Mouse (Mus musculus): ENCODE results near the gene Abl2. TPM values are rescaled to one million over a fixed set of nuclear protein-coding genes. Genes with fewer than 3 reads are reported as not detected.

Abl2 gene
- polyA plus RNA-seq (2014; fragmentation: Illumina TruSeq; extraction: RNeasy Lipid Tissue Mini Kit (QIAGEN cat#74804); ENCODE audit: low read depth, low replicate concordance) = 7.6 TPM

DNA sequence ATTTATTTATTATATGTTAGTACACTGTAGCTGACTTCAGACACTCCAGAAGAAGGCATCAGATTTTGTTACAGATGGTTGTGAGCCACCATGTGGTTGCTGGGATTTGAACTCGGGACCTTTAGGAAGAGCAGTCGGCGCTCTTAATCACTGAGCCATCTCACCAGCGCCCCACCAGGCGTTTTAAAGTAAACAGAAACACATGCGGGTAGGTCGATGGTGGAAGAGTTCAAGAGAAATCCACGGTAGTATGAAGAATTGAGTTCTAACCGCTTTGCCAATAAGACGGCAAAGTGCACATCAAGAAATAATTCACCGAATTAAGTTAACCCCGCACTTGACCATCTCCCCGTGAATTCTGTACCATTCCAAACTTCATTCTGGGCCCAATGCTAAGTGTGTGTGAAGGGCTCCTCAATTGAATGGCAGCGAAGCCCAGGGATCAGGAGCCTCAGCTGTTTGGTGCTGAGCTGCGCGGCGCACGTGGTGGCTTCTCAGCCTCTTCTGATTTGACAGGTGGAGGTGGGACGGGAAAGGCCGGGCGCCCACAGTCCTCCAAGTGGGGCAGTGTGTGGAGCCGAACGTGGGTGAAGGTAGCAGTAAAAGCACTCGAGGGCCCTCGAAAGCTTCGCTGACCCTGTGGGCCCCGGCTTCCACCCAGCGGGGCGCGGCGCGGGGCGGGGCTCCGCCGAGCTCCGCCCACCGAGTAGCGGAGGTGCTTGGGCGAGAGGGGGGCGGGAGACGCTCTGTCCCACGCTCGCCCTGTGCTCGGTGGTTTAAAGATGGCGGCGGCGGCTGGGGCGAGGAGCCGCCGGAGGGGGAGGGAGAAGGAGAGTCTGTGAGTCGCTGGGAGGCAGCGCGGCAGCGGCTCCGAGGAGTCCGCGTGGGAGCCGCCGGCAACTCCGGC lies at the start of gene Abl2:
Gene Abl2, plus strand, starts transcription at position 763 of the 907 bp plus-strand sequence.

DNA sequence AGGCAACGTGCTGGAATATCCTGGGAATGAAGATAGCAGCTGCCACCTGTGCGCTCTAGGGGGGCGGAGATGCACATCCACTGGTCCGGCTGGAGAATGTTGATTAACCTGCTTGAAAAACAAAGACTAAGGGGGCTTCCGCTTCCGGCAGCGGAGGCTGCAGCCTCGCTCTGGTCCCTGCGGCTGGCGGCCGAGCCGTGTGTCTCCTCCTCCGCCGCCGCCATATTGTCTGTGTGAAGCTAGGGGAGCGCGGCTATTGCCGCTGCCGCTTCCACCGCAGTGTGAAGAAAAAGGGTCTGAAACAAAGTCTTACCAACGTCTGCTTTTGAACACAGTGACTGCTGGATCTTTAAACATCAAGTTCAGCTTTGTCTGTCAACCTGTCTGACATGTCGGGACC lies 34.7 kb upstream of the Abl2 start, which contains the start of gene Gm10031:
Gene Gm10031, plus strand, starts transcription at position 171 of the 400 bp plus-strand sequence.

DNA sequence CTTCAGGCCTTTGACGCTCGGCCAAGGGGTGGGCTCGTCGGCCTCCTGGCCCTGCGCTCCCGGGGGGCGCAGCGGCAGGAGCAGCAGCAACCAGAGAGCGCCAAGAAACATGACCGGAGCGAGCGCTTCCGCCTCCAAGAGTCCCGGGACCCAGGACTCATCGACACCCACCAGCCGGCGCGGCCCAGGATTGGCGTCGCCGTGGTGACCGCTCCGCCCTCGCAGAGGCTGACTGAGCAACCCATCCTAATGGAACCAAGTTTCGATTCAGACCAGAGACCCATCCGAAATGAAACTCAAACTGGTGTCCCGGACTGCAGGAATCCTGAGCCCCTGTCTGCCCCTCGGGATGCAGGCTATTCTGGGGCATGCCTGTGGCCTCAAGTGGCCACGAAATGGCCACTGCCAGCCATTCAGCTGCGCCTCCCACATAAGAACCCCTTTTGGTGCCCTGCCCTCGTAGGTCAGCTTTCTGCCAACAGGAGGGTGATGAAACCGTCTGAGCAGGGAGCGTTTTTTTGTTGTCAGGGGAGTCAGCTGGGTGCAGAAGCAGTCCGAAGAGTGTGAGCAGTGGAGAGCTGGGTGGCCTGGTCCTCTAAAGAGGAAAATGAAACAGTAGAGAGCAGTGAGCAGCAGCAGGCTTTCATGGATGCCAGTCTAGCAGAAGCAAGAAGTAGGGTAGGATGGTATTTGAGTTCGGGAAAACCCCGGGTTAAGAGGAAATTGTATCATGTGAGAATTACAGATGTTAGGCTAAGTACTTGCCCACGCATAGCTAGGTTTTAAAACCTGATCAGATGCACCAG lies 115.8 kb downstream of the Abl2 start, which contains the start of gene Tor3a:
Gene Tor3a, minus strand, starts transcription at position 162 of the 806 bp plus-strand sequence.

Other genes with a start within 250 kb of the Abl2 start
- gene Nphs2, start 248.1 kb upstream of the Abl2 start, polyA plus RNA-seq (2014; fragmentation: Illumina TruSeq; extraction: RNeasy Lipid Tissue Mini Kit (QIAGEN cat#74804); ENCODE audit: low read depth, low replicate concordance) = 166 TPM
- 6.9 TPM for gene Gm2000, start 192.7 kb upstream of the Abl2 start, polyA plus RNA-seq (2014; fragmentation: Illumina TruSeq; extraction: RNeasy Lipid Tissue Mini Kit (QIAGEN cat#74804); ENCODE audit: low read depth, low replicate concordance)
- gene Axdnd1, start 137.6 kb upstream of the Abl2 start, polyA plus RNA-seq (2014; fragmentation: Illumina TruSeq; extraction: RNeasy Lipid Tissue Mini Kit (QIAGEN cat#74804); ENCODE audit: low read depth, low replicate concordance) = 0.36 TPM
- gene Soat1, start 84.5 kb upstream of the Abl2 start, polyA plus RNA-seq (2014; fragmentation: Illumina TruSeq; extraction: RNeasy Lipid Tissue Mini Kit (QIAGEN cat#74804); ENCODE audit: low read depth, low replicate concordance) = 23.7 TPM
- gene Gm10031, start 34.8 kb upstream of the Abl2 start, polyA plus RNA-seq (2014; fragmentation: Illumina TruSeq; extraction: RNeasy Lipid Tissue Mini Kit (QIAGEN cat#74804); ENCODE audit: low read depth, low replicate concordance) = 5.3 TPM
- gene Tor3a, start 115.6 kb downstream of the Abl2 start, polyA plus RNA-seq (2014; fragmentation: Illumina TruSeq; extraction: RNeasy Lipid Tissue Mini Kit (QIAGEN cat#74804); ENCODE audit: low read depth, low replicate concordance) = 9.9 TPM
- 116 TPM for gene Fam20b, start 160.3 kb downstream of the Abl2 start, polyA plus RNA-seq (2014; fragmentation: Illumina TruSeq; extraction: RNeasy Lipid Tissue Mini Kit (QIAGEN cat#74804); ENCODE audit: low read depth, low replicate concordance)